Mouse (Mus musculus) limb, embryonic 15.5 days (tissue): Measurements from ENCODE around the gene Tlk2. TPM values are rescaled to one million over a fixed set of nuclear protein-coding genes. Genes with fewer than 3 reads are reported as not detected.

ENCODE experiments used
- ATAC-seq: fragments of 200-750 bp; cut with Nextera tagmentation; 2 replicates; pipeline ENCODE4 v1.8.0; 2017; ENCODE audit warnings: low read depth, moderate TSS enrichment; ENCODE audit not compliant: insufficient number of reproducible peaks, low FRiP score, low TSS enrichment
- H3K27ac ChIP-seq: fragments of 300-500 bp; sonication (generic); 2 replicates; pipeline ENCODE4 v1.5.1; 2015; ENCODE audit warnings: moderate library complexity, mild to moderate bottlenecking, inconsistent platforms
- H3K27me3 ChIP-seq: fragments of 300-500 bp; sonication (generic); 2 replicates; pipeline ENCODE4 v1.6.1; 2015; ENCODE audit warnings: inconsistent platforms
- H3K36me3 ChIP-seq: fragments of 300-500 bp; sonication (generic); 2 replicates; pipeline ENCODE4 v1.6.1; 2015; ENCODE audit warnings: inconsistent platforms
- H3K4me1 ChIP-seq: fragments of 300-500 bp; sonication (generic); 2 replicates; pipeline ENCODE4 v1.6.1; 2015; ENCODE audit warnings: inconsistent platforms
- H3K4me2 ChIP-seq: fragments of 300-500 bp; sonication (generic); 2 replicates; pipeline ENCODE4 v1.6.1; 2015; ENCODE audit warnings: mild to moderate bottlenecking, inconsistent platforms
- H3K4me3 ChIP-seq: fragments of 300-500 bp; sonication (generic); 2 replicates; pipeline ENCODE4 v1.5.1; 2015; ENCODE audit warnings: mild to moderate bottlenecking, inconsistent platforms
- H3K9ac ChIP-seq: fragments of 300-500 bp; sonication (generic); 2 replicates; pipeline ENCODE4 v1.6.1; 2015; ENCODE audit warnings: inconsistent platforms
- H3K9me3 ChIP-seq: fragments of 300-500 bp; sonication (generic); 2 replicates; pipeline ENCODE4 v1.6.1; 2016; ENCODE audit warnings: inconsistent platforms
- WGBS: fragments of 180-500 bp; shearing (Covaris S2); methylation state at CpG from one replicate; pipeline ENCODE4 v1.1.7; 2015; 5-methylcytosine and 5-hydroxymethylcytosine counted together
- polyA plus RNA-seq: library from polyadenylated mRNA; unstranded; fragments of >200 nt; fragmentation: Nextera tagmentation; extraction: Ambion mirVana; gene quantifications from 2 replicates; pipeline ENCODE4 v1.2.1, GENCODE M21; 2015

The Tlk2 gene
- polyA plus RNA-seq, 1 experiment from 2014 or later, result 16.3 TPM

GRCm38 (mm10) chr11:105293901-105294494, 115.4 kb downstream of the Tlk2 start:
- H3K4me2 ChIP-seq, result peak overlapping the region; percentile 72
- H3K9ac ChIP-seq, result peak overlapping the region; percentile 39; the same call in 1 of the 2 replicates
- H3K27me3 ChIP-seq, result no peaks in the 10 kb centered on the region
- H3K36me3 ChIP-seq, result peaks cover 24% of the 10 kb centered on the region
- H3K27ac ChIP-seq, result peak overlapping the region; percentile 98
- no peak for ATAC-seq
- H3K4me1 ChIP-seq, result peaks cover 53% of the 10 kb centered on the region
- peak overlapping the region; percentile 88 for H3K4me3 ChIP-seq
- H3K9me3 ChIP-seq, result no peaks in the 10 kb centered on the region
- WGBS, result 0% methylated on average over 9 of the region's 9 CpGs

GRCm38 (mm10) chr11:105296084-105296483, 117.5 kb downstream of the Tlk2 start:
- WGBS, result 92% methylated on average over 10 of the region's 10 CpGs
- no peak for ATAC-seq
- H3K36me3 ChIP-seq, result peaks cover 29% of the 10 kb centered on the region
- no peak overlapping the region for H3K4me2 ChIP-seq
- H3K27me3 ChIP-seq, result no peaks in the 10 kb centered on the region
- peaks cover 32% of the 10 kb centered on the region for H3K4me1 ChIP-seq
- no peak overlapping the region for H3K27ac ChIP-seq
- H3K9ac ChIP-seq, result no peak overlapping the region
- no peaks in the 10 kb centered on the region for H3K9me3 ChIP-seq
- H3K4me3 ChIP-seq, result no peak overlapping the region

DNA sequence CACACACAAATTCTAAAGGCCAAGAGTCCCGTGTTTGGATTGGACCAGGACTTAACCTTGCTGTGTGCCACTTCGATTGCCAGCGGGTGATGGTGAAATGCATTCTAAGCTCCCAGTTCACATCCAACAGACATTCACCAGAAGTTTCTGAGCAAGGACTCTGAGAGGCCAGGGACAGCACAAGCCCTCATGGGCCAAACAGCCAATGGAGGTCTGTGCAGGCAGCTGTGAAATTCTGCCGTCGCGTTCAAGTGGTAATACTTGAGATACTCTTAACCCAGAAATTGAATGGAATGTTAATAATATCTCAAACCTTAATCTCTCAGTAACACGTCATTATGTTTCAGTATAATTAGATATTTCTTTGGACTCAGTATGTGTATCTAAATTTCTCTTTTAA, 131.6 kb downstream of the Tlk2 start:
- Histone ChIP-seq H3K36me3 (peaks cover 12% of the 10 kb centered on the region), H3K27me3 (no peaks in the 10 kb centered on the region), H3K9ac (no peak overlapping the region), H3K4me2 (no peak overlapping the region), H3K4me1 (peaks cover 53% of the 10 kb centered on the region), H3K9me3 (no peaks in the 10 kb centered on the region), H3K27ac (0 out of 2 replicates have a peak overlapping the region, but pooled peaks have one; percentile 51), H3K4me3 (no peak overlapping the region)
- WGBS, result 82% methylated on average over 7 of the region's 7 CpGs
- ATAC-seq, result no peak

DNA sequence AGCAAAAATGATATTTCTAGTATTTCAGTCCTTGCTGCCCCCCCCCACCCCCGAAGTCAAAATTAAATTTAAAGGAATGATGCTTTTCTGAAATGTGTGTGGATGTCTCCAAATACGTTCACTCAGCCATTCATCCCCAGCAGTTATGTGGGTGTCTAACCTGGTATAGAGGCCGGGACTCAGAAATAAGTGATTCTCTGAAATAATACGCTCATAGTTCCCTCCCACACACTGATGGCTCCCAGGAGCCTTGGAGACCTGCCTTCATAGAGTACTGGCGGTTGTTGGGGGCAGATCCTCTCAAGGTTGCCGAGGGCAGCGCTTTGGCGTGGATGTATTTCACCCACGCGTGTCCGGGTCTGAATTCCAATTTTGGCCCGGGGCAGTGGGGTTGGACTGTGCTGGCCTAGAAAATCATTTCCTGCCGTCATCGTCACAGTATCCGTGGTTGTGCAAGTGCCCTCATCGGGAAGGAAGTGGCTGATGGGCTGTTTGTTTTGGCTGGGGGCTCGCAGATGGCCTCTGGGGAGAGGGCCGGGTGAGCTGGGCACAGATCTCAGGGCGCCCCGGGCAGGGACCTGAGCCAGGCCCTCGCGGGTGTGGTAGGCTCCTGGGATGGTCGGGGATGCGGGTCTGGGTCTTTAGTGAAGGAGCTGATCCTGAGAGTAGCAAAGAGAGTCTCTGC, 132.8 kb downstream of the Tlk2 start:
- no peaks in the 10 kb centered on the region for H3K27me3 ChIP-seq
- 50% methylated on average over 24 of the region's 24 CpGs for WGBS
- no peak overlapping the region for H3K4me3 ChIP-seq
- H3K4me1 ChIP-seq, result peaks cover 58% of the 10 kb centered on the region
- ATAC-seq, result no peak
- no peaks in the 10 kb centered on the region for H3K9me3 ChIP-seq
- H3K9ac ChIP-seq, result no peak overlapping the region
- no peaks in the 10 kb centered on the region; the same call in 1 of the 2 replicates for H3K36me3 ChIP-seq
- peak overlapping the region; percentile 20; the same call in 1 of the 2 replicates for H3K4me2 ChIP-seq
- peak overlapping the region; percentile 73 for H3K27ac ChIP-seq

DNA sequence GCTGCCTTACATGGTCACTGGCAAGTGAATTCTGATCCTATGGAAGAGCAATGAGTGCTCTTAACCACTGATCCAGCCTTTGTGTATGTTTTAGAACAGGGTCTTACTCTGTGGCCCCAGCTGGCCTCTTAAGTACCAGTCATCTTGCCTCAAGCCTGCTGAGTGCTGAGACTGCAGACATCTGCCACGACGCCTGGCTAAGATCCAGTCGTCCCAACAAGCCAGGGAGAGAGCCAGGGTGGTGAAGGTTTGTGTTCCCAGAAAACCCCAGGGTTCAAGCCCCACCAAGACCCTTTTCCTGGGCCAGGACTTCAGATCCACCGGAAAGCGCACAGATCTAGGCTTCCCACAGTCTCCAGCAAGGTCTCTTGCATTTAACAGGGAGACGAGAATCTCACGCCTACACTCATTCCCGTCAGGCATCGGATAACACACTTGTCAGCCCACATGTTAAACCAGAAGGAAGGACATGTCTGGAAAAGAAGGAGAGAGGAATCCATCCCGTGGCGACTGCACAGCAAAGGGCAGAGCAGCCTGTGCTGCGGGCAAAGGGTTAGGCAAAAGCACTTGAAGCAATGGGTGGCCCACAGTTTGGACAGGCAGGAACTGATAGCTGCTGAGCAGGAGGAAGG, 133.8 kb downstream of the Tlk2 start:
- Histone ChIP-seq H3K27ac (peak overlapping the region; percentile 75), H3K4me3 (no peak overlapping the region), H3K36me3 (peaks cover 4% of the 10 kb centered on the region; the same call in 1 of the 2 replicates), H3K4me1 (peaks cover 58% of the 10 kb centered on the region), H3K27me3 (no peaks in the 10 kb centered on the region), H3K9me3 (no peaks in the 10 kb centered on the region), H3K9ac (no peak overlapping the region), H3K4me2 (no peak overlapping the region)
- ATAC-seq, result 0 out of 2 replicates have a peak, but pooled peaks have one; percentile 11
- WGBS, result 25% methylated on average over 12 of the region's 12 CpGs

DNA sequence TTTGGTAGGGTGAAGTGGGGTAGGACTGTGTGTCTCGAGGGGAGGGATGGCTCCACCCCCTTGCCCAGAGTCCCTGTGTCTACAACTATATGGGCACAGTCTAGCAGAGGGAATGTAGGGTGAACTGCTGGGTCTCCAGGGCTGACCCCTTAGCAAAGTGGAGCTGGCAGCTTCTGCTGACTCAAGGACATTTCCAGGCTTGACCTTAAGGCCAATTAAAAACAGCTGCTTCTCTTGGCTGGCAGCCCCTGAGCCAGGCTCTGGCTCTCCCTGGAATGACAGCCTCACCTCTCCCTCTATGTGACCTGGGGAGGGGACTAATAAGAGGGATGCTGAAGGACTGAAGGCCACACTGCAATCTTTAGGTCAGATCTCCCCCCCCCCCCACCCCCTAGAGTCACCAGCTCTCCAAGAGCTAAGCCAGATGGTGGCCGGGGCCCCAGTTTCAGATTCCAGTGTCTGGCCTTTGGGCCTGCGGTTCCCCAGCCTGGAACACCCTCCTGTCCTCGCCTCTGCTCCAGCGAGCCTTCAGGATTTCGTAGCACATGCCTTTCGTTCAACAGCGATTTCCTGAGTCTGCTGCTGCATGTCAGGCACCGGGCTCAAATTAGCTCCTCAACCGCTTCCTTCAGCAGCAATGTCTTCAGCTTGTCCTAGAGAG, 134.5 kb downstream of the Tlk2 start:
- Histone ChIP-seq H3K4me3 (no peak overlapping the region), H3K27me3 (no peaks in the 10 kb centered on the region), H3K36me3 (peaks cover 4% of the 10 kb centered on the region; the same call in 1 of the 2 replicates), H3K27ac (peak overlapping the region; percentile 75), H3K9me3 (no peaks in the 10 kb centered on the region), H3K9ac (no peak overlapping the region), H3K4me2 (peak overlapping the region; percentile 6; the same call in 1 of the 2 replicates), H3K4me1 (peaks cover 58% of the 10 kb centered on the region)
- WGBS, result 21% methylated on average over 10 of the region's 10 CpGs
- ATAC-seq, result 0 out of 2 replicates have a peak, but pooled peaks have one; percentile 32

GRCm38 (mm10) chr11:105313633-105314014, 135.0 kb downstream of the Tlk2 start:
- ATAC-seq, result no peak
- Histone ChIP-seq H3K9me3 (no peaks in the 10 kb centered on the region), H3K36me3 (peaks cover 5% of the 10 kb centered on the region; the same call in 1 of the 2 replicates), H3K27ac (peak overlapping the region; percentile 75), H3K4me2 (peak overlapping the region; percentile 6; the same call in 1 of the 2 replicates), H3K4me3 (no peak overlapping the region), H3K9ac (no peak overlapping the region), H3K27me3 (no peaks in the 10 kb centered on the region), H3K4me1 (peaks cover 57% of the 10 kb centered on the region)
- 27% methylated on average over 8 of the region's 8 CpGs for WGBS

- 79% methylated on average over 8 of the region's 8 CpGs for WGBS
- Histone ChIP-seq H3K36me3 (peaks cover 13% of the 10 kb centered on the region; the same call in 1 of the 2 replicates), H3K27ac (no peak overlapping the region)
These were observed 136.7 kb downstream of the Tlk2 start for GRCm38 (mm10) chr11:105315296-105315695.

GRCm38 (mm10) chr11:105316121-105316520, 137.5 kb downstream of the Tlk2 start:
- Histone ChIP-seq H3K4me1 (peaks cover 42% of the 10 kb centered on the region), H3K4me2 (no peak overlapping the region), H3K9ac (no peak overlapping the region), H3K27ac (no peak overlapping the region), H3K27me3 (no peaks in the 10 kb centered on the region), H3K36me3 (peaks cover 13% of the 10 kb centered on the region; the same call in 1 of the 2 replicates), H3K4me3 (no peak overlapping the region), H3K9me3 (no peaks in the 10 kb centered on the region)
- WGBS, result 90% methylated on average over 4 of the region's 4 CpGs
- ATAC-seq, result no peak

More at GRCm38 (mm10) chr11:105315296-105315695, 136.7 kb downstream of the Tlk2 start:
- H3K9ac ChIP-seq, result no peak overlapping the region
- no peaks in the 10 kb centered on the region for H3K9me3 ChIP-seq
- H3K4me3 ChIP-seq, result no peak overlapping the region
- H3K27me3 ChIP-seq, result no peaks in the 10 kb centered on the region
- H3K4me1 ChIP-seq, result peaks cover 48% of the 10 kb centered on the region
- H3K4me2 ChIP-seq, result no peak overlapping the region
- ATAC-seq, result no peak

GRCm38 (mm10) chr11:105317769-105318168, 139.2 kb downstream of the Tlk2 start:
- Histone ChIP-seq H3K9ac (no peak overlapping the region), H3K4me3 (no peak overlapping the region), H3K4me2 (no peak overlapping the region), H3K36me3 (peaks cover 13% of the 10 kb centered on the region; the same call in 1 of the 2 replicates), H3K27ac (no peak overlapping the region), H3K27me3 (no peaks in the 10 kb centered on the region), H3K9me3 (no peaks in the 10 kb centered on the region), H3K4me1 (peaks cover 26% of the 10 kb centered on the region)
- 90% methylated on average over 6 of the region's 6 CpGs for WGBS
- ATAC-seq, result no peak

- no peak for ATAC-seq
These were observed 142.5 kb downstream of the Tlk2 start for GRCm38 (mm10) chr11:105321090-105321489.

More at GRCm38 (mm10) chr11:105321090-105321489, 142.5 kb downstream of the Tlk2 start:
- Histone ChIP-seq H3K4me2 (no peak overlapping the region), H3K9ac (no peak overlapping the region), H3K27ac (no peak overlapping the region), H3K4me3 (no peak overlapping the region), H3K9me3 (no peaks in the 10 kb centered on the region), H3K27me3 (no peaks in the 10 kb centered on the region), H3K4me1 (no peaks in the 10 kb centered on the region; the same call in 1 of the 2 replicates), H3K36me3 (peaks cover 24% of the 10 kb centered on the region)
- WGBS, result 44% methylated on average over 2 of the region's 2 CpGs
